Mouse (Mus musculus) intestine, embryonic 14.5 days (tissue): ENCODE data around the gene Brk1. TPM values are rescaled to one million over a fixed set of nuclear protein-coding genes. Genes with fewer than 3 reads are reported as not detected.

Experiments used
- ATAC-seq: fragments of 200-750 bp; cut with Nextera tagmentation; replicated peaks from 2 replicates; pipeline ENCODE4 v1.8.0; 2017; ENCODE audit warnings: low read depth, moderate number of reproducible peaks, moderate TSS enrichment, moderate library complexity; ENCODE audit not compliant: low FRiP score, low TSS enrichment
- DNase-seq: peaks from one replicate; pipeline ENCODE4 v3.0.0-alpha.2; 2018; ENCODE audit warnings: low spot score
- H3K27ac ChIP-seq: fragments of 300-500 bp; sonication (generic); 2 replicates; pipeline ENCODE4 v1.5.1; 2014; ENCODE audit warnings: low read depth, mild to moderate bottlenecking, control low read depth
- H3K27me3 ChIP-seq: fragments of 300-500 bp; sonication (generic); replicated peaks from 2 replicates; pipeline ENCODE4 v1.6.1; 2014; ENCODE audit warnings: low read length, control low read depth; ENCODE audit not compliant: control insufficient read depth, insufficient read depth
- H3K36me3 ChIP-seq: fragments of 300-500 bp; sonication (generic); 2 replicates; pipeline ENCODE4 v1.6.1; 2014; ENCODE audit warnings: low read length, control low read depth; ENCODE audit not compliant: control insufficient read depth, insufficient read depth
- H3K4me1 ChIP-seq: fragments of 300-500 bp; sonication (generic); replicated peaks from 2 replicates; pipeline ENCODE4 v1.6.1; 2014; ENCODE audit warnings: low read length, control low read depth, mixed read lengths; ENCODE audit not compliant: control insufficient read depth, insufficient read depth
- H3K4me2 ChIP-seq: fragments of 300-500 bp; sonication (generic); 2 replicates; pipeline ENCODE4 v1.6.1; 2014; ENCODE audit warnings: low read length
- H3K4me3 ChIP-seq: fragments of 300-500 bp; sonication (generic); 2 replicates; pipeline ENCODE4 v1.5.1; 2014; ENCODE audit warnings: low read depth, low read length, control low read depth, mixed read lengths
- H3K9ac ChIP-seq: fragments of 300-500 bp; sonication (generic); 2 replicates; pipeline ENCODE4 v1.6.1; 2014; ENCODE audit warnings: mild to moderate bottlenecking, low read length
- H3K9me3 ChIP-seq: fragments of 300-500 bp; sonication (generic); 2 replicates; pipeline ENCODE4 v1.6.1; 2016; ENCODE audit warnings: low read length, control low read depth; ENCODE audit not compliant: control insufficient read depth
- WGBS: fragments of 180-500 bp; shearing (Covaris S2); extraction: QIAGEN DNeasy Blood & Tissue Kit; methylation state at CpG from one replicate; pipeline ENCODE4 v1.1.7; 2014; 5-methylcytosine and 5-hydroxymethylcytosine counted together
- polyA plus RNA-seq: library from polyadenylated mRNA; unstranded; fragments of >200 nt; fragmentation: Nextera tagmentation; extraction: Ambion mirVana; gene quantifications from 2 replicates; pipeline ENCODE4 v1.2.1, GENCODE M21; 2014

The Brk1 gene
- polyA plus RNA-seq, 1 experiment from 2014 or later, result 238 TPM

DNA sequence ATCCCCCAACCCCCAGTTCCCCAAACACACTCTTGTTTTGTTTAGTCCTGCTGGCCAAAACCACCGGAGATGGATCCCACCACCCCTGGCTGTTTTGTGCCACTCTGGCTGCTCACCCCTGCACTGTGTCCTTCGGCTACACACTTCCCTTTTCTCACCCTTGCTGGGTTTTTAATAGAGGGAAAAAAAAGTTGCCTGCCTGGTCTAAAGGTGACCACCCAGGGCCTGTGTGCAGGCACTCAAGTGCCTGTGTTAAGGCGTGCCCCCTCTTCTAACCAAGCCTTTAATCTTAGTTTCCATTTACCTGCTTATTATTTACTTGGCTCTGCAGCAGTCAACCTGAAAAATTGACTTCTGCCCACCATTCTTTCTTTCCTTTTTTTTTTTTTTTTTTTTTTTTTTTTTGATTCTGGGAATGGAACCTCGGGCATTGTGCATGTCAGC, 45.6 kb downstream of the Brk1 start:
- Histone ChIP-seq H3K4me3 (no peak overlapping the region), H3K4me1 (no peaks in the 10 kb centered on the region), H3K27me3 (no peaks in the 10 kb centered on the region), H3K4me2 (no peak overlapping the region), H3K36me3 (no peaks in the 10 kb centered on the region), H3K9ac (no peak overlapping the region), H3K27ac (no peak overlapping the region), H3K9me3 (no peaks in the 10 kb centered on the region)
- no peak for DNase-seq
- WGBS, result 83% methylated on average over 4 of the region's 4 CpGs
- ATAC-seq, result no peak

DNA sequence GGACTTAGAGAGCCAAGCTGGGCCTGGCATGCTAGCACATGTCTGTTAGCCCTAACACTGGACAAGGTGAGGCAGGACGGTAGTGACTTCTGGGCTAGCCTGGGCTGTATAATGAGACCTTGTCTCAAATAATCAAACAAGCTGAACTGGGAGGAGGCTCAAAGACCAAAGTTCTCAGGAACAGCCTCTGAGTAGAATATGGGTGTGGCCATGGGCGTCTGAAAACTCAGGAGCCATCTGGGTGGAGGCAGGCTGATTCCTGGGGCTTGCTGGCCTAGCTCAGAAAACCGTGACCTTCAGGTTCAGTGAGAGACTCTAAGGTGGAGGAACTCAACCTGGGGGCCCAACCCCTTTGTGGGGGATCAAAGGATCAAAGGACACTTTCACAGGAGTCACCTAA, 47.1 kb downstream of the Brk1 start:
- Histone ChIP-seq H3K9me3 (no peaks in the 10 kb centered on the region), H3K4me3 (no peak overlapping the region), H3K4me2 (no peak overlapping the region), H3K4me1 (no peaks in the 10 kb centered on the region), H3K27me3 (no peaks in the 10 kb centered on the region), H3K9ac (no peak overlapping the region), H3K36me3 (no peaks in the 10 kb centered on the region), H3K27ac (no peak overlapping the region)
- DNase-seq, result no peak
- 60% methylated on average over 3 of the region's 3 CpGs for WGBS
- 0 out of 2 replicates have a peak, but pooled peaks have one; percentile 51 for ATAC-seq

DNA sequence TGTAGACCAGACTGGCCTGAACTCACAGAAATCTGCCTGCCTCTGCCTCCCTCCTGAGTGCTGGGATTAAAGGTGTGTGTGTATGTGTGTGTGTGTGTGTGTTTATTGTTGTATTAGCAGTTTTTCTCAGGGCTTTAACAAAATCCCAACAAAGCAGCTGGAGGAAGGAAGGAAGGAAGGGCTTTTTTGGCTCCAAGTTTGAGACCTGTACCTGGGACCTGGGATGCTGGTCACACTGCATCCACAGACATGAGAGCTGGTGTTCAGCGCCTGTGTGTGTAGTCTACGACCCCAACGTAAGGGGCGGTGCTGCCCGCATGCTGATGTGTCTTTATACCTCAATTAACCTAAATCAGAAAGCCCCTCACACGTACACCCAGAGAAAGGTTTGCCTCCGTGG, 49.0 kb downstream of the Brk1 start:
- ATAC-seq, result no peak

DNA sequence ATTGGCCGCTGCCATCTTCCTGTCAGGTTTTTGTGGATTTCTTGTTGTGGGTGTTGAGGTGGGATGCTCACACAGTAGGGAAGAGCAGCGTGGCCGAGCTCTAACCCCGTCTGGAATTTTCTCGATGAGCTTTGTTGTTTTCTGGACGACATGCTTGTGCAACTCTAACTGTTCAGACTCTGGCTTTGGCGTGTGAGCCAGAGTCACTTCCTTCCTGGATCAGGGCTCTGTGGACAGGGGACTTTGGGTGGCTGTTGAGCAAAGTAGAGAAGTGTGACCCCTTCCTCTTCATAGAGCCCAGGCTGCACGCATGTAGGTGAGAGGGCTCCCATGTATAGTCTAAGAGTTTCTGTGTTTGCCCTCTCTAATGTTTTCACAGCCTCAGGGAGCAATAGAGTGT, 49.5 kb downstream of the Brk1 start:
- WGBS, result 84% methylated on average over 8 of the region's 8 CpGs
- no peak overlapping the region for H3K9ac ChIP-seq
- ATAC-seq (no peak), DNase-seq (no peak)
- H3K27me3 ChIP-seq, result no peaks in the 10 kb centered on the region
- no peak overlapping the region for H3K27ac ChIP-seq
- H3K36me3 ChIP-seq, result no peaks in the 10 kb centered on the region
- H3K4me2 ChIP-seq, result no peak overlapping the region
- no peaks in the 10 kb centered on the region for H3K9me3 ChIP-seq
- no peaks in the 10 kb centered on the region for H3K4me1 ChIP-seq
- H3K4me3 ChIP-seq, result no peak overlapping the region

More for the DNA sequence above, 49.0 kb downstream of the Brk1 start:
- Histone ChIP-seq H3K4me2 (no peak overlapping the region), H3K36me3 (no peaks in the 10 kb centered on the region), H3K9me3 (no peaks in the 10 kb centered on the region), H3K4me1 (no peaks in the 10 kb centered on the region), H3K4me3 (no peak overlapping the region), H3K27me3 (no peaks in the 10 kb centered on the region), H3K9ac (no peak overlapping the region), H3K27ac (no peak overlapping the region)
- no peak for DNase-seq
- 93% methylated on average over 7 of the region's 7 CpGs for WGBS

DNA sequence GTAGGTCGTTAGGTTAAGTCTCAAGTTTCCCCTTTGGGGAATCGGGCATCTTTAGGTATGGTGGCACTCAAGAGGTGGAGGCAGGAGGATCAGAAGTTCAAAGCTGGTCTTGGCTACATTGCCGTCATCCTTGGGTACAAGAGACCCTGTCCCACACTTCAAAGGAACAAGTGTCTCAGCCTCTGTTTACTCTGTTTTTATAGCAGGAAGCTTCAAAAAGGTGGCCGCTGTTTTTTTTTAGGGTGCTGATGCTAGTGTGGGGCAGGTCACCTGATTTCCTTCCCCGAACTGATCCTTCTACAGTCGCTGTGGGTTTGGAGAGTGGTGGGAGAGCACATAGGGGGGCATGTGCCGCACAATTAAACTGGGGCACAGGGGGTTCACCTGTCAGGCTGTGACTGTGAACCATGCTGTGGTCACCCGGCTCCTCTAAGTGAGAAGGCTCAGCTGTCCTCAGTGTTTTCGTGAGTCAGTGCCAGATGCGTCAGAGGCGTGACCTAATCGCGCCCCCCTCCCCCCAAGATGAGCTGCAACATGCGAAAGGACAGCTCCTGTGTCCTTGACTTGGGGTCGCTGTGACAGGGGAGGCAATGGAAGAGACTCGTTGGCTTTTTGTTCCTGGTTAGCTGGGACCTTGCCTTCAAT, 50.3 kb downstream of the Brk1 start:
- DNase-seq (no peak), ATAC-seq (no peak)
- H3K27ac ChIP-seq, result no peak overlapping the region
- H3K9me3 ChIP-seq, result no peaks in the 10 kb centered on the region
- H3K27me3 ChIP-seq, result no peaks in the 10 kb centered on the region
- no peak overlapping the region for H3K9ac ChIP-seq
- H3K4me2 ChIP-seq, result no peak overlapping the region
- 56% methylated on average over 16 of the region's 16 CpGs for WGBS
- H3K36me3 ChIP-seq, result no peaks in the 10 kb centered on the region
- H3K4me3 ChIP-seq, result no peak overlapping the region
- no peaks in the 10 kb centered on the region for H3K4me1 ChIP-seq

DNA sequence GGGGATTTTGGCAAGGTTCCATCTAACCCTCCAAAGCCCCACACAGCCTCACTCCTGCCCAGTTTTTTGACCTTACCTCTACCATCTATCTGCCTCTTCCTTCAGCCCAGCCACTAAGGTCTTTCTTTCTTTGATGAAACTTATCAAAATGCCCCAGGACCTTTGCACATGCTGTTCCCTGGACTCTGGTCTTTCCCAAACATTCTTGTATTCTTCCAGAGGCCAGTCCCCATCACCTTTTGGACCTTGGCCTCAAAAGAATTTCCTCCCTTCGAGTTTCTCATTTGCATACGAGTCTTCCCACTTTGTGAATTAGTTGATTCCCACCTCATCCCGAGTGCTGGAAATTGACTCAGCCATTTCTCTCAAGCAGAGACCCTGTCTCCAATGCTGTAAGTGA, 50.9 kb downstream of the Brk1 start:
- DNase-seq, result no peak
- H3K4me2 ChIP-seq, result no peak overlapping the region
- no peak overlapping the region for H3K4me3 ChIP-seq
- no peak overlapping the region for H3K27ac ChIP-seq
- 0 out of 2 replicates have a peak, but pooled peaks cover 3% of the 10 kb centered on the region for H3K4me1 ChIP-seq
- H3K9me3 ChIP-seq, result no peaks in the 10 kb centered on the region
- WGBS, result 93% methylated on average over 3 of the region's 3 CpGs
- H3K27me3 ChIP-seq, result no peaks in the 10 kb centered on the region
- no peak overlapping the region for H3K9ac ChIP-seq
- H3K36me3 ChIP-seq, result no peaks in the 10 kb centered on the region
- no peak for ATAC-seq

DNA sequence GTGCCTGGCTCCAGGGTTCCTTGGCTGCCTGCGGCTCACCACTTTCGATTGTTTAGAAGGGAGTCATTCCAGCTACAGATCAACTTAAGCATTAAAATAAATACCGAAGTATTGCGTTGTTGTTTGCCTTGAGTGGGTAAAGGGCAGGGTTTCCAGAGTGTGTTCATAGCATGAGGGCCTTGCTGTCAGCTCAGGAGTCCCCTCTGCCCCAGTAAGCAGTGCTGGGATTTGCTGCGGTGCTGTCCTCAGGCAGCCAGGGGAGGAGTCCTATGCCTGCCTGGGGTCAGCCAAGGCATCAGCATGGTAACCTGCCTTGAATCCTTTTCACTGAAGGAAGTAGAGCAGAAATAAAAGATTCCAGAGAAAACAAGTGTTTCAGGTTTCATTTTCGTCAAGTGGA, 52.3 kb downstream of the Brk1 start:
- Histone ChIP-seq H3K4me2 (no peak overlapping the region), H3K27ac (no peak overlapping the region), H3K36me3 (no peaks in the 10 kb centered on the region), H3K27me3 (no peaks in the 10 kb centered on the region), H3K4me1 (peaks cover 3% of the 10 kb centered on the region; the same call in 1 of the 2 replicates), H3K9ac (no peak overlapping the region), H3K9me3 (no peaks in the 10 kb centered on the region), H3K4me3 (no peak overlapping the region)
- no peak for ATAC-seq
- DNase-seq, result no peak
- 79% methylated on average over 6 of the region's 6 CpGs for WGBS

DNA sequence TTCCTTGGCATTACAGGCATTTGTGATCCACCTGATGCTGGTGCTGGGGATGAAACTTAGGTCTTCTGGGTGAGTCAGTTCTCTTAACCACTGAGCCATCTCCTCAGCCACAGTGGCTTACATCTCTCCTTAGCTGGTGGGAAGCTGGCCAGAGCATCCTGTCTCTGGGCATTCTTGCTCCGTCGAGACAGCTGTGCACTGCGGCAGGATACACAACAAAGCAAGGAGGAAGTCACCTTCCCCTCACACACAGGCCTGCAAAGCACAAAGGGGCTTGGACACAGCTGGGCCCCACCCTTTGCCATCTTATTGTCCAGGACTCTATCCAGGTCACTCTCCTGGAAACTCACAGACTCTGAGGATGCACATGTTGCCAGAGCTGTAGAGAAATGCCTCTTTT, 53.7 kb downstream of the Brk1 start:
- H3K36me3 ChIP-seq, result no peaks in the 10 kb centered on the region
- no peak for DNase-seq
- H3K4me2 ChIP-seq, result no peak overlapping the region
- no peak for ATAC-seq
- H3K27me3 ChIP-seq, result no peaks in the 10 kb centered on the region
- H3K9me3 ChIP-seq, result no peaks in the 10 kb centered on the region
- peaks cover 3% of the 10 kb centered on the region; the same call in 1 of the 2 replicates for H3K4me1 ChIP-seq
- WGBS, result 52% methylated on average over 3 of the region's 3 CpGs
- H3K27ac ChIP-seq, result no peak overlapping the region
- no peak overlapping the region for H3K4me3 ChIP-seq
- H3K9ac ChIP-seq, result no peak overlapping the region
